Mouse (Mus musculus): ENCODE measurements around the gene Olfr556. TPM values are rescaled to one million over a fixed set of nuclear protein-coding genes. Genes with fewer than 3 reads are reported as not detected.

Gene Olfr556
- polyA plus RNA-seq, 1 experiment from 2014 or later, result not detected

Other genes with a start within 250 kb of the Olfr556 start
- gene Rrm1, start 223.2 kb upstream of the Olfr556 start, polyA plus RNA-seq (2014; fragmentation: Nextera tagmentation; extraction: Ambion mirVana), result 160 and 162 TPM in 2 replicates
- 1.0 TPM in 1 of 2 replicates, not detected in the other for gene Olfr543, start 183.2 kb upstream of the Olfr556 start, polyA plus RNA-seq (2014; fragmentation: Nextera tagmentation; extraction: Ambion mirVana)
- gene Olfr544, start 176.6 kb upstream of the Olfr556 start, polyA plus RNA-seq (2014; fragmentation: Nextera tagmentation; extraction: Ambion mirVana), result 0.07 and 0.13 TPM in 2 replicates
- not detected in 2 replicates for gene Olfr545, start 165.3 kb upstream of the Olfr556 start, polyA plus RNA-seq (2014; fragmentation: Nextera tagmentation; extraction: Ambion mirVana)
- not detected in 2 replicates for gene Olfr547, start 130.2 kb upstream of the Olfr556 start, polyA plus RNA-seq (2014; fragmentation: Nextera tagmentation; extraction: Ambion mirVana)
- not detected in 2 replicates for gene Olfr548-ps1, start 124.0 kb upstream of the Olfr556 start, polyA plus RNA-seq (2014; fragmentation: Nextera tagmentation; extraction: Ambion mirVana)
- not detected in 2 replicates for gene Olfr549, start 115.0 kb upstream of the Olfr556 start, polyA plus RNA-seq (2014; fragmentation: Nextera tagmentation; extraction: Ambion mirVana)
- 0.63 and 0.73 TPM in 2 replicates for gene Trim21, start 99.4 kb upstream of the Olfr556 start, polyA plus RNA-seq (2014; fragmentation: Nextera tagmentation; extraction: Ambion mirVana)
- not detected in 2 replicates for gene Olfr550, start 93.5 kb upstream of the Olfr556 start, polyA plus RNA-seq (2014; fragmentation: Nextera tagmentation; extraction: Ambion mirVana)
- not detected in 2 replicates for gene Olfr551, start 73.0 kb upstream of the Olfr556 start, polyA plus RNA-seq (2014; fragmentation: Nextera tagmentation; extraction: Ambion mirVana)
- not detected in 2 replicates for gene Olfr552, start 67.1 kb upstream of the Olfr556 start, polyA plus RNA-seq (2014; fragmentation: Nextera tagmentation; extraction: Ambion mirVana)
- gene Olfr553, start 46.7 kb upstream of the Olfr556 start, polyA plus RNA-seq (2014; fragmentation: Nextera tagmentation; extraction: Ambion mirVana), result not detected in 2 replicates
- not detected in 2 replicates for gene Olfr554, start 26.5 kb upstream of the Olfr556 start, polyA plus RNA-seq (2014; fragmentation: Nextera tagmentation; extraction: Ambion mirVana)
- gene Olfr555, start 6.1 kb upstream of the Olfr556 start, polyA plus RNA-seq (2014; fragmentation: Nextera tagmentation; extraction: Ambion mirVana), result not detected in 2 replicates
- gene Trim68, start 22.4 kb downstream of the Olfr556 start, polyA plus RNA-seq (2014; fragmentation: Nextera tagmentation; extraction: Ambion mirVana), result 14.0 and 16.5 TPM in 2 replicates
- not detected in 2 replicates for gene Olfr557, start 31.0 kb downstream of the Olfr556 start, polyA plus RNA-seq (2014; fragmentation: Nextera tagmentation; extraction: Ambion mirVana)
- gene Olfr558, start 37.3 kb downstream of the Olfr556 start, polyA plus RNA-seq (2014; fragmentation: Nextera tagmentation; extraction: Ambion mirVana), result not detected in 2 replicates
- not detected in 2 replicates for gene Olfr33, start 54.2 kb downstream of the Olfr556 start, polyA plus RNA-seq (2014; fragmentation: Nextera tagmentation; extraction: Ambion mirVana)
- gene Olfr559, start 62.6 kb downstream of the Olfr556 start, polyA plus RNA-seq (2014; fragmentation: Nextera tagmentation; extraction: Ambion mirVana), result not detected in 2 replicates
- gene Olfr560, start 94.5 kb downstream of the Olfr556 start, polyA plus RNA-seq (2014; fragmentation: Nextera tagmentation; extraction: Ambion mirVana), result not detected in 2 replicates
- 0.10 TPM in 1 of 2 replicates, not detected in the other for gene Olfr78, start 94.6 kb downstream of the Olfr556 start, polyA plus RNA-seq (2014; fragmentation: Nextera tagmentation; extraction: Ambion mirVana)
- not detected in 2 replicates for gene Olfr561, start 106.3 kb downstream of the Olfr556 start, polyA plus RNA-seq (2014; fragmentation: Nextera tagmentation; extraction: Ambion mirVana)
- gene Olfr564, start 138.6 kb downstream of the Olfr556 start, polyA plus RNA-seq (2014; fragmentation: Nextera tagmentation; extraction: Ambion mirVana), result not detected in 2 replicates
- gene Olfr566, start 193.9 kb downstream of the Olfr556 start, polyA plus RNA-seq (2014; fragmentation: Nextera tagmentation; extraction: Ambion mirVana), result not detected in 2 replicates
- not detected in 2 replicates for gene Olfr568, start 212.2 kb downstream of the Olfr556 start, polyA plus RNA-seq (2014; fragmentation: Nextera tagmentation; extraction: Ambion mirVana)
- gene Olfr569, start 226.0 kb downstream of the Olfr556 start, polyA plus RNA-seq (2014; fragmentation: Nextera tagmentation; extraction: Ambion mirVana), result not detected in 2 replicates
- gene Olfr570, start 229.7 kb downstream of the Olfr556 start, polyA plus RNA-seq (2014; fragmentation: Nextera tagmentation; extraction: Ambion mirVana), result not detected in 2 replicates

Data from heart, embryonic 11.5 days (tissue).